11 mouse cellular contexts compared by ENCODE assay signal in the genomic region with DNA sequence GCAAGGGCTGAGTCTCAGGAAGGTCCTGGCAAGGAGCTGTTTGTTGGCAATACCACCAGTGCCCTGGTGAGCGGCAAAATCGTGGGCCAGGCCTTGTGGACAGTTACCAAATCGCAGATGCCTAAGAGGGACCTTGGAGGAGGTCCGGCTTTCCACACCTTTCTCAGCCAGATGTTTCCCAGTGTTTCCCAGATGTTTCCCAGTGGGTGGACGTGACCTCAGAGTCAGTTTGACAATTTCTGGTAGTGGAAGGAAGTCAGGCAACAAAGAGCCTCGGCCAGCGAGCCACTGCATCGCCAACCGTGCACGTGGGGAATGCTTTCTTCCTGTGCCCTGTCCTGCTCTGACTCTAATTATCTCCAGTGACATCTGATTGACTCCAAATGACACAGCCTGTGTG.
DNase-seq lines count a peak whose midpoint lies in the region; ATAC-seq and TF ChIP-seq lines count a peak whose summit lies in the region.
"Had no signal": no experiment of that assay in that cellular context is flagged by ENCODE, and none has a peak within 500 bp of the region (broad histone marks: within the 10 kb centered on the region; RNA-seq: fewer than 3 reads in every experiment).

No protein-coding gene starts in this region.

- H3K4me2 ChIP-seq in heart, embryonic 12.5 days, result no peak overlapping the region
- no peak overlapping the region for H3K4me2 ChIP-seq in embryonic facial prominence, embryonic 12.5 days (replicated peaks)
- H3K4me2 ChIP-seq: forebrain, embryonic 12.5 days had no signal

- H3K36me3 ChIP-seq in heart, embryonic 12.5 days, result no peaks in the 10 kb centered on the region
- H3K36me3 ChIP-seq in embryonic facial prominence, embryonic 12.5 days, result no peaks in the 10 kb centered on the region
- no peaks in the 10 kb centered on the region for H3K36me3 ChIP-seq in midbrain, embryonic 10.5 days
- H3K36me3 ChIP-seq: forebrain, embryonic 12.5 days had no signal

- TF ChIP-seq CTCF in cerebellum, adult 2 months (IDR thresholded peaks at IDR 0.05; ENCODE audit: borderline replicate concordance, insufficient read depth, low read depth, low read length), result 0 out of 2 replicates have a peak, but pooled peaks have one; percentile 19

- no peak for TF ChIP-seq POLR2A in cerebellum, adult 2 months (IDR thresholded peaks at IDR 0.05; ENCODE audit: borderline replicate concordance, insufficient read depth, low read length)

- H3K27me3 ChIP-seq in heart, embryonic 12.5 days (replicated peaks), result no peaks in the 10 kb centered on the region
- H3K27me3 ChIP-seq in cerebellum, adult 2 months (ENCODE audit: control insufficient read depth, insufficient read depth, low read length), result no peaks in the 10 kb centered on the region
- H3K27me3 ChIP-seq in embryonic facial prominence, embryonic 12.5 days, result no peaks in the 10 kb centered on the region
- H3K27me3 ChIP-seq in midbrain, embryonic 10.5 days (ENCODE audit: low read depth, poor library complexity, severe bottlenecking), result no peaks in the 10 kb centered on the region
- H3K27me3 ChIP-seq: forebrain, embryonic 12.5 days had no signal

- peaks cover 57% of the 10 kb centered on the region for H3K4me1 ChIP-seq in heart, embryonic 12.5 days (replicated peaks)
- peaks cover 46% of the 10 kb centered on the region for H3K4me1 ChIP-seq in brown adipose tissue, adult 24 weeks (ENCODE audit: control insufficient read depth, insufficient read depth, insufficient read length, low read length)
- peaks cover 50% of the 10 kb centered on the region for H3K4me1 ChIP-seq in cerebellum, adult 2 months (ENCODE audit: control insufficient read depth, insufficient read depth, low read length)
- H3K4me1 ChIP-seq in embryonic facial prominence, embryonic 12.5 days, result peaks cover 37% of the 10 kb centered on the region
- H3K4me1 ChIP-seq in midbrain, embryonic 10.5 days, result peaks cover 20% of the 10 kb centered on the region

- H3K4me3 ChIP-seq in heart, embryonic 12.5 days, result no peak overlapping the region
- no peak overlapping the region for H3K4me3 ChIP-seq in brown adipose tissue, adult 24 weeks (ENCODE audit: insufficient read depth, low read depth, low read length)
- no peak overlapping the region for H3K4me3 ChIP-seq in cerebellum, adult 2 months (replicated peaks; ENCODE audit: insufficient read depth, low read depth, low read length)
- no peak overlapping the region for H3K4me3 ChIP-seq in embryonic facial prominence, embryonic 12.5 days
- H3K4me3 ChIP-seq in midbrain, embryonic 10.5 days, result no peak overlapping the region
- H3K4me3 ChIP-seq: forebrain, embryonic 12.5 days had no signal

- 64% methylated on average over 10 of the region's 10 CpGs for WGBS in heart, embryonic 12.5 days
- WGBS in cerebellum, adult 2 months, result 11% methylated on average over 10 of the region's 10 CpGs
- 32% methylated on average over 10 of the region's 10 CpGs for WGBS in embryonic facial prominence, embryonic 12.5 days
- WGBS in midbrain, embryonic 10.5 days, result 66% methylated on average over 10 of the region's 10 CpGs

- no peaks in the 10 kb centered on the region for H3K9me3 ChIP-seq in heart, embryonic 12.5 days (replicated peaks)
- no peaks in the 10 kb centered on the region for H3K9me3 ChIP-seq in embryonic facial prominence, embryonic 12.5 days
- no peaks in the 10 kb centered on the region for H3K9me3 ChIP-seq in midbrain, embryonic 10.5 days (replicated peaks)
- H3K9me3 ChIP-seq: forebrain, embryonic 12.5 days had no signal

- DNase-seq in heart, adult 8-10 months (ENCODE audit: low spot score), result peak; percentile 52
- peak; percentile 82 to 83 for DNase-seq in cerebellum, adult 2 months
- no peak for DNase-seq in midbrain, embryonic 10.5 days (ENCODE audit: low spot score)
- no peak for DNase-seq in frontal cortex, postnatal 36 days (ENCODE audit: low spot score in 2 of 2)
- DNase-seq: adrenal gland, postnatal 10 days had no signal

- ATAC-seq in heart, embryonic 12.5 days (ENCODE audit: insufficient number of reproducible peaks, low FRiP score), result no peak
- ATAC-seq in embryonic facial prominence, embryonic 12.5 days (ENCODE audit: insufficient number of reproducible peaks, insufficient read depth, low FRiP score, low TSS enrichment), result no peak
- ATAC-seq: midbrain, embryonic 16.5 days had no signal

- no peak overlapping the region for H3K9ac ChIP-seq in heart, embryonic 12.5 days
- H3K9ac ChIP-seq in embryonic facial prominence, embryonic 12.5 days, result no peak overlapping the region
- H3K9ac ChIP-seq: forebrain, embryonic 12.5 days had no signal

- no peak overlapping the region for H3K27ac ChIP-seq in heart, embryonic 12.5 days (ENCODE audit: poor library complexity, severe bottlenecking)
- peak overlapping the region; percentile 52; the same call in 1 of the 2 replicates for H3K27ac ChIP-seq in brown adipose tissue, adult 24 weeks (replicated peaks; ENCODE audit: low read depth, low read length)
- H3K27ac ChIP-seq in cerebellum, adult 2 months (ENCODE audit: insufficient read depth, low read length), result no peak overlapping the region
- peak overlapping the region; percentile 26; the same call in 1 of the 2 replicates for H3K27ac ChIP-seq in embryonic facial prominence, embryonic 12.5 days
- H3K27ac ChIP-seq in midbrain, embryonic 10.5 days (replicated peaks), result no peak overlapping the region
- H3K27ac ChIP-seq: forebrain, embryonic 12.5 days; stomach, postnatal 0 days had no signal

Comparison
In these comparisons a context has a peak if more than half of its experiments do, and no peak if none do; other contexts are left out.
1. DNase-seq: peak in heart, adult 8-10 months (single experiment) and cerebellum, adult 2 months (2 of 2); none in midbrain, embryonic 10.5 days (single experiment) and frontal cortex, postnatal 36 days (0 of 2).
2. H3K27ac ChIP-seq: peak in brown adipose tissue, adult 24 weeks (single experiment) and embryonic facial prominence, embryonic 12.5 days (single experiment); none in heart, embryonic 12.5 days (single experiment), cerebellum, adult 2 months (single experiment) and midbrain, embryonic 10.5 days (single experiment).